In the genomic region with DNA sequence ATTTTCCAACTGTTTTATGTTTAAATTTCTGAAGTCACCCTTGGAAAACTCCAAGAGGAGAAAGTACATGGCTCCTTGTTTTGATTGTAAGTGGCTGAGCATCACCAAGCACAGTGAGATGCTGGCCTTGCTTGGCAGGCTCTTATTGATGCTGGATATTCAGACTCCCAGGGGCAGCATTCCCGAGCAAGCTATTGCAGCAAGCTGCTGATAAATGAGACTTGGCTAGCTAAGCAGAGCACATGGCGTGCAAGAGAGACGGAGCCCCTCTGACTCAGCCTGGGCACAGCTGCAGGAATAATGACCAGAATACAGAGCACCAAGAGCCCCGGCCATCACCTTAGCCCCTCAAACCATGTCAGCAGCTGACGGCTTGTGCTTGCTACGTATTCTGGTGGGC, we compare ENCODE assay signal across 10 mouse cellular contexts.
A peak's percentile ranks its signal among the peaks of the same experiment; 100 is the strongest.
DNase-seq lines count a peak whose midpoint lies in the region; ATAC-seq and TF ChIP-seq lines count a peak whose summit lies in the region.
"Had no signal": no experiment of that assay in that cellular context is flagged by ENCODE, and none has a peak within 500 bp of the region (broad histone marks: within the 10 kb centered on the region; RNA-seq: fewer than 3 reads in every experiment).

No protein-coding gene starts in this region.

- peak; percentile 40 to 47 for DNase-seq in cerebellum, postnatal 14 days
- no peak for DNase-seq in cerebellum, adult 2 months
- DNase-seq in midbrain, embryonic 11.5 days (ENCODE audit: low spot score, missing footprints): no peak
- DNase-seq in cerebellum, adult 9-11 months: no peak
- no peak for DNase-seq in B cell, adult 2 months
- DNase-seq: cerebellum, adult 9-10 months had no signal

- H3K9me3 ChIP-seq in midbrain, embryonic 13.5 days: no peaks in the 10 kb centered on the region
- H3K9me3 ChIP-seq in midbrain, embryonic 11.5 days (ENCODE audit: control insufficient read depth, low read length): no peaks in the 10 kb centered on the region
- H3K9me3 ChIP-seq in hindbrain, embryonic 13.5 days: no peaks in the 10 kb centered on the region
- H3K9me3 ChIP-seq in neural tube, embryonic 13.5 days: no peaks in the 10 kb centered on the region

- H3K27ac ChIP-seq in cerebellum, adult 2 months (ENCODE audit: insufficient read depth, low read length): no peak overlapping the region
- no peak overlapping the region for H3K27ac ChIP-seq in midbrain, embryonic 13.5 days
- H3K27ac ChIP-seq in midbrain, embryonic 11.5 days (ENCODE audit: low read depth, low read length): no peak overlapping the region
- H3K27ac ChIP-seq in hindbrain, embryonic 13.5 days: peak overlapping the region; percentile 58
- H3K27ac ChIP-seq in neural tube, embryonic 13.5 days (replicated peaks): peak overlapping the region; percentile 74
- H3K27ac ChIP-seq: macrophage had no signal

- no peaks in the 10 kb centered on the region for H3K36me3 ChIP-seq in midbrain, embryonic 13.5 days
- H3K36me3 ChIP-seq in midbrain, embryonic 11.5 days (ENCODE audit: control insufficient read depth, insufficient read depth, low read length): no peaks in the 10 kb centered on the region
- no peaks in the 10 kb centered on the region for H3K36me3 ChIP-seq in hindbrain, embryonic 13.5 days
- no peaks in the 10 kb centered on the region for H3K36me3 ChIP-seq in neural tube, embryonic 13.5 days

- ATAC-seq in midbrain, embryonic 13.5 days: peak; percentile 61; the same call in 1 of the 2 replicates
- no peak for ATAC-seq in midbrain, embryonic 11.5 days (ENCODE audit: low FRiP score)
- ATAC-seq in hindbrain, embryonic 13.5 days (ENCODE audit: low FRiP score): peak; percentile 87
- ATAC-seq in neural tube, embryonic 13.5 days (ENCODE audit: low read depth): peak; percentile 89

- no peaks in the 10 kb centered on the region for H3K4me1 ChIP-seq in cerebellum, adult 2 months (ENCODE audit: control insufficient read depth, insufficient read depth, low read length)
- H3K4me1 ChIP-seq in midbrain, embryonic 13.5 days (replicated peaks): no peaks in the 10 kb centered on the region
- no peaks in the 10 kb centered on the region for H3K4me1 ChIP-seq in midbrain, embryonic 11.5 days (ENCODE audit: control insufficient read depth, insufficient read depth, low read length)
- H3K4me1 ChIP-seq in hindbrain, embryonic 13.5 days (replicated peaks): peaks cover 16% of the 10 kb centered on the region
- peaks cover 32% of the 10 kb centered on the region for H3K4me1 ChIP-seq in neural tube, embryonic 13.5 days (replicated peaks)

- no peak overlapping the region for H3K4me3 ChIP-seq in cerebellum, adult 2 months (replicated peaks; ENCODE audit: insufficient read depth, low read depth, low read length)
- H3K4me3 ChIP-seq in midbrain, embryonic 13.5 days (replicated peaks): no peak overlapping the region
- H3K4me3 ChIP-seq in midbrain, embryonic 11.5 days (ENCODE audit: low read depth, low read length): no peak overlapping the region
- no peak overlapping the region for H3K4me3 ChIP-seq in hindbrain, embryonic 13.5 days
- H3K4me3 ChIP-seq in neural tube, embryonic 13.5 days: no peak overlapping the region

- H3K4me2 ChIP-seq in midbrain, embryonic 13.5 days (replicated peaks): no peak overlapping the region
- no peak overlapping the region for H3K4me2 ChIP-seq in midbrain, embryonic 11.5 days
- H3K4me2 ChIP-seq in hindbrain, embryonic 13.5 days: no peak overlapping the region
- H3K4me2 ChIP-seq in neural tube, embryonic 13.5 days: no peak overlapping the region

- TF ChIP-seq CTCF in cerebellum, adult 2 months (IDR thresholded peaks at IDR 0.05; ENCODE audit: borderline replicate concordance, insufficient read depth, low read depth, low read length): no peak

- WGBS in cerebellum, adult 2 months: 17% methylated on average over 6 of the region's 6 CpGs
- 52% methylated on average over 6 of the region's 6 CpGs for WGBS in midbrain, embryonic 13.5 days
- 73% methylated on average over 6 of the region's 6 CpGs for WGBS in midbrain, embryonic 11.5 days
- WGBS in hindbrain, embryonic 13.5 days: 28% methylated on average over 6 of the region's 6 CpGs
- 23% methylated on average over 6 of the region's 6 CpGs for WGBS in neural tube, embryonic 13.5 days

- TF ChIP-seq POLR2A in cerebellum, adult 2 months (IDR thresholded peaks at IDR 0.05; ENCODE audit: borderline replicate concordance, insufficient read depth, low read length): no peak

- no peak overlapping the region for H3K9ac ChIP-seq in midbrain, embryonic 13.5 days (replicated peaks)
- H3K9ac ChIP-seq in midbrain, embryonic 11.5 days (ENCODE audit: low read length): no peak overlapping the region
- H3K9ac ChIP-seq in hindbrain, embryonic 13.5 days: no peak overlapping the region
- H3K9ac ChIP-seq in neural tube, embryonic 13.5 days: no peak overlapping the region

- H3K27me3 ChIP-seq in cerebellum, adult 2 months (ENCODE audit: control insufficient read depth, insufficient read depth, low read length): no peaks in the 10 kb centered on the region; the same call in 1 of the 2 replicates
- no peaks in the 10 kb centered on the region for H3K27me3 ChIP-seq in midbrain, embryonic 13.5 days
- no peaks in the 10 kb centered on the region for H3K27me3 ChIP-seq in midbrain, embryonic 11.5 days (ENCODE audit: control insufficient read depth, insufficient read depth, low read length)
- no peaks in the 10 kb centered on the region for H3K27me3 ChIP-seq in hindbrain, embryonic 13.5 days
- no peaks in the 10 kb centered on the region for H3K27me3 ChIP-seq in neural tube, embryonic 13.5 days

Comparison
In these comparisons a context has a peak if more than half of its experiments do, and no peak if none do; other contexts are left out.
1. DNase-seq: peak in cerebellum, postnatal 14 days (2 of 2); none in cerebellum, adult 2 months (0 of 2), midbrain, embryonic 11.5 days (single experiment), cerebellum, adult 9-11 months (single experiment) and B cell, adult 2 months (0 of 2).
2. H3K27ac ChIP-seq: peak in hindbrain, embryonic 13.5 days (single experiment) and neural tube, embryonic 13.5 days (single experiment); none in cerebellum, adult 2 months (single experiment), midbrain, embryonic 13.5 days (single experiment) and midbrain, embryonic 11.5 days (single experiment).